In the genomic region with DNA sequence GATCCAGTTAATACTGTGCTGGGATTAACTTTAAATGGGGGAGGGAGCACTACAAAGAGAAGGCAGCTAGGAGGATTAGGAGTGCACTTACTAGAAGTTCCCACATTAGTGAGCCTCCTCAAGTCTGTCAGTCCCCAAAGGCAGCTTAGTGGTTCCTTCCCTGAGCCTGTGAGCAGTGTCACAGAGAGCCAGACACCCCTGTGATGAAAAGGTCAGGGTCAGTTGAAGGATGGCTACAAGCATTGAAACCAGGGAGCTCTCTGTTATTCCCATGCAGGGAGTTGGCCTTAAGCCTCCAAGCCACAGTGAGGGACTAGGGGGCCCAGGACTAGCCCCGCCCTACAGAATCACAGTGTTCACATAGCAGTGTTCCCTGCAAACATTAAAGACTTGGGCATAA, we compare ENCODE assay signal across 11 mouse cellular contexts.
"Had no signal": no experiment of that assay in that cellular context is flagged by ENCODE, and none has a peak within 500 bp of the region (broad histone marks: within the 10 kb centered on the region; RNA-seq: fewer than 3 reads in every experiment).

No protein-coding gene starts in this region.

- H3K9me3 ChIP-seq: limb, embryonic 13.5 days had no signal

- H3K27ac ChIP-seq: limb, embryonic 13.5 days; liver, embryonic 14.5 days had no signal

- ATAC-seq: midbrain, embryonic 16.5 days had no signal

- H3K27me3 ChIP-seq: limb, embryonic 13.5 days had no signal

- H3K36me3 ChIP-seq: limb, embryonic 13.5 days had no signal

- DNase-seq: kidney, adult 9 months; kidney, postnatal 10 days; left cerebral cortex, postnatal 4 days; lung, adult 18-20 months; right cerebral cortex, postnatal 4 days; spleen, adult 18-20 months; thymus, adult 18-20 months; thymus, postnatal 14 days had no signal

- H3K4me3 ChIP-seq: limb, embryonic 13.5 days had no signal
